Mouse (Mus musculus) heart, adult 10 weeks (tissue): ENCODE measurements around the gene G2e3. TPM values are rescaled to one million over a fixed set of nuclear protein-coding genes. Genes with fewer than 3 reads are reported as not detected.

Experiments
- polyA plus RNA-seq: library from polyadenylated mRNA; stranded (reverse); fragments of 350-450 nt; fragmentation: Illumina TruSeq; extraction: RNeasy Lipid Tissue Mini Kit (QIAGEN cat#74804); gene quantifications from one replicate; pipeline ENCODE4 v1.2.3, GENCODE M21; 2014; ENCODE audit warnings: low read depth, low replicate concordance

G2e3 gene
- polyA plus RNA-seq: 2.8 TPM

GRCm38 (mm10) chr12:51347988-51348697 lies at the start of gene G2e3:
Gene G2e3 (plus strand): TSS chr12:51348061.

GRCm38 (mm10) chr12:51377003-51377887 lies 29.4 kb downstream of the G2e3 start, which contains the start of gene Scfd1:
Gene Scfd1 (plus strand): TSS chr12:51377510.

Other genes starting within 250 kb of the G2e3 start
- 27.7 TPM for gene Scfd1, start 29.4 kb downstream of the G2e3 start, polyA plus RNA-seq
- 0.37 TPM for gene Coch, start 245.3 kb downstream of the G2e3 start, polyA plus RNA-seq